Mouse (Mus musculus): ENCODE results near the gene Fam214a. TPM values are rescaled to one million over a fixed set of nuclear protein-coding genes. Genes with fewer than 3 reads are reported as not detected.

Gene Fam214a
- polyA plus RNA-seq, 1 experiment from 2014 or later, result 3.7 TPM

- no peaks in the 10 kb centered on the region for H3K9me3 ChIP-seq (ENCODE audit: control insufficient read depth, low read length)
- 73% methylated on average over 5 of the region's 5 CpGs for WGBS
- H3K36me3 ChIP-seq (ENCODE audit: control insufficient read depth, insufficient read depth, low read length), result no peaks in the 10 kb centered on the region
- H3K4me1 ChIP-seq (replicated peaks; ENCODE audit: control insufficient read depth, insufficient read depth, low read length), result peaks cover 13% of the 10 kb centered on the region
- DNase-seq (ENCODE audit: low spot score), result no peak
- H3K4me3 ChIP-seq (ENCODE audit: low read depth, low read length), result no peak overlapping the region
- ATAC-seq (replicated peaks; ENCODE audit: low FRiP score), result no peak
- no peak overlapping the region for H3K27ac ChIP-seq (ENCODE audit: low read depth, low read length)
- no peak overlapping the region for H3K4me2 ChIP-seq
- H3K27me3 ChIP-seq (replicated peaks; ENCODE audit: control insufficient read depth, insufficient read depth, low read length), result no peaks in the 10 kb centered on the region
- no peak overlapping the region for H3K9ac ChIP-seq (ENCODE audit: low read depth, low read length)
Measured at GRCm38 (mm10) chr9:74972736-74973135, 20.1 kb downstream of the Fam214a start.

- no peak overlapping the region for H3K27ac ChIP-seq (ENCODE audit: low read depth, low read length)
- WGBS, result 85% methylated on average over 4 of the region's 4 CpGs
- H3K9ac ChIP-seq (ENCODE audit: low read depth, low read length), result no peak overlapping the region
- no peak for DNase-seq (ENCODE audit: low spot score)
- no peaks in the 10 kb centered on the region for H3K36me3 ChIP-seq (ENCODE audit: control insufficient read depth, insufficient read depth, low read length)
- H3K27me3 ChIP-seq (replicated peaks; ENCODE audit: control insufficient read depth, insufficient read depth, low read length), result no peaks in the 10 kb centered on the region; the same call in 1 of the 2 replicates
- ATAC-seq (replicated peaks; ENCODE audit: low FRiP score), result no peak
- H3K4me1 ChIP-seq (replicated peaks; ENCODE audit: control insufficient read depth, insufficient read depth, low read length), result peaks cover 13% of the 10 kb centered on the region
- H3K4me2 ChIP-seq, result no peak overlapping the region
- no peak overlapping the region for H3K4me3 ChIP-seq (ENCODE audit: low read depth, low read length)
- H3K9me3 ChIP-seq (ENCODE audit: control insufficient read depth, low read length), result no peaks in the 10 kb centered on the region
Measured at GRCm38 (mm10) chr9:74973154-74973553, 20.5 kb downstream of the Fam214a start.

GRCm38 (mm10) chr9:74974758-74975157 is 22.1 kb downstream of the Fam214a start:
- Histone ChIP-seq H3K4me1 (replicated peaks; ENCODE audit: control insufficient read depth, insufficient read depth, low read length) (peaks cover 13% of the 10 kb centered on the region), H3K4me2 (peak overlapping the region; percentile 27; the same call in 1 of the 2 replicates), H3K27me3 (replicated peaks; ENCODE audit: control insufficient read depth, insufficient read depth, low read length) (no peaks in the 10 kb centered on the region; the same call in 1 of the 2 replicates), H3K9me3 (ENCODE audit: control insufficient read depth, low read length) (no peaks in the 10 kb centered on the region), H3K36me3 (ENCODE audit: control insufficient read depth, insufficient read depth, low read length) (no peaks in the 10 kb centered on the region), H3K9ac (ENCODE audit: low read depth, low read length) (no peak overlapping the region), H3K27ac (ENCODE audit: low read depth, low read length) (no peak overlapping the region), H3K4me3 (ENCODE audit: low read depth, low read length) (no peak overlapping the region)
- 17% methylated on average over 11 of the region's 11 CpGs for WGBS
- ATAC-seq (replicated peaks; ENCODE audit: low FRiP score) (no peak), DNase-seq (ENCODE audit: low spot score) (no peak)

GRCm38 (mm10) chr9:74975416-74975815 is 22.7 kb downstream of the Fam214a start:
- Histone ChIP-seq H3K27ac (ENCODE audit: low read depth, low read length) (no peak overlapping the region), H3K9ac (ENCODE audit: low read depth, low read length) (peak overlapping the region; percentile 17; the same call in 1 of the 2 replicates), H3K27me3 (replicated peaks; ENCODE audit: control insufficient read depth, insufficient read depth, low read length) (no peaks in the 10 kb centered on the region; the same call in 1 of the 2 replicates), H3K4me2 (peak overlapping the region; percentile 88), H3K36me3 (ENCODE audit: control insufficient read depth, insufficient read depth, low read length) (no peaks in the 10 kb centered on the region), H3K4me3 (ENCODE audit: low read depth, low read length) (peak overlapping the region; percentile 57), H3K4me1 (replicated peaks; ENCODE audit: control insufficient read depth, insufficient read depth, low read length) (peaks cover 13% of the 10 kb centered on the region), H3K9me3 (ENCODE audit: control insufficient read depth, low read length) (no peaks in the 10 kb centered on the region)
- DNase-seq (ENCODE audit: low spot score), result no peak
- 32% methylated on average over 7 of the region's 7 CpGs for WGBS
- ATAC-seq (replicated peaks; ENCODE audit: low FRiP score), result peak; percentile 18

GRCm38 (mm10) chr9:74975911-74976563 is 23.4 kb downstream of the Fam214a start:
- 1% methylated on average over 23 of the region's 23 CpGs for WGBS
- peak overlapping the region; percentile 88 for H3K4me2 ChIP-seq
- H3K4me1 ChIP-seq (replicated peaks; ENCODE audit: control insufficient read depth, insufficient read depth, low read length), result peaks cover 13% of the 10 kb centered on the region
- peak overlapping the region; percentile 57 for H3K4me3 ChIP-seq (ENCODE audit: low read depth, low read length)
- peak; percentile 76 for DNase-seq (ENCODE audit: low spot score)
- H3K27ac ChIP-seq (ENCODE audit: low read depth, low read length), result peak overlapping the region; percentile 55
- no peaks in the 10 kb centered on the region; the same call in 1 of the 2 replicates for H3K27me3 ChIP-seq (replicated peaks; ENCODE audit: control insufficient read depth, insufficient read depth, low read length)
- peak overlapping the region; percentile 69 for H3K9ac ChIP-seq (ENCODE audit: low read depth, low read length)
- peak; percentile 97 for ATAC-seq (replicated peaks; ENCODE audit: low FRiP score)
- H3K36me3 ChIP-seq (ENCODE audit: control insufficient read depth, insufficient read depth, low read length), result no peaks in the 10 kb centered on the region
- no peaks in the 10 kb centered on the region for H3K9me3 ChIP-seq (ENCODE audit: control insufficient read depth, low read length)

GRCm38 (mm10) chr9:74977251-74977650 is 24.6 kb downstream of the Fam214a start:
- H3K27ac ChIP-seq (ENCODE audit: low read depth, low read length), result no peak overlapping the region
- H3K27me3 ChIP-seq (replicated peaks; ENCODE audit: control insufficient read depth, insufficient read depth, low read length), result no peaks in the 10 kb centered on the region; the same call in 1 of the 2 replicates
- no peak for DNase-seq (ENCODE audit: low spot score)
- no peaks in the 10 kb centered on the region for H3K36me3 ChIP-seq (ENCODE audit: control insufficient read depth, insufficient read depth, low read length)
- ATAC-seq (replicated peaks; ENCODE audit: low FRiP score), result no peak
- H3K9ac ChIP-seq (ENCODE audit: low read depth, low read length), result no peak overlapping the region
- H3K4me2 ChIP-seq, result no peak overlapping the region
- WGBS, result 89% methylated on average over 2 of the region's 2 CpGs
- peaks cover 13% of the 10 kb centered on the region for H3K4me1 ChIP-seq (replicated peaks; ENCODE audit: control insufficient read depth, insufficient read depth, low read length)
- no peak overlapping the region for H3K4me3 ChIP-seq (ENCODE audit: low read depth, low read length)
- no peaks in the 10 kb centered on the region for H3K9me3 ChIP-seq (ENCODE audit: control insufficient read depth, low read length)

GRCm38 (mm10) chr9:74977962-74978361 is 25.3 kb downstream of the Fam214a start:
- Histone ChIP-seq H3K4me1 (replicated peaks; ENCODE audit: control insufficient read depth, insufficient read depth, low read length) (peaks cover 13% of the 10 kb centered on the region), H3K36me3 (ENCODE audit: control insufficient read depth, insufficient read depth, low read length) (no peaks in the 10 kb centered on the region), H3K9me3 (ENCODE audit: control insufficient read depth, low read length) (no peaks in the 10 kb centered on the region), H3K9ac (ENCODE audit: low read depth, low read length) (no peak overlapping the region), H3K4me2 (no peak overlapping the region), H3K4me3 (ENCODE audit: low read depth, low read length) (no peak overlapping the region), H3K27ac (ENCODE audit: low read depth, low read length) (no peak overlapping the region), H3K27me3 (replicated peaks; ENCODE audit: control insufficient read depth, insufficient read depth, low read length) (no peaks in the 10 kb centered on the region; the same call in 1 of the 2 replicates)
- no peak for ATAC-seq (replicated peaks; ENCODE audit: low FRiP score)
- no peak for DNase-seq (ENCODE audit: low spot score)
- WGBS, result 69% methylated on average over 7 of the region's 7 CpGs

GRCm38 (mm10) chr9:74978868-74979267 is 26.2 kb downstream of the Fam214a start:
- H3K36me3 ChIP-seq (ENCODE audit: control insufficient read depth, insufficient read depth, low read length), result no peaks in the 10 kb centered on the region
- 84% methylated on average over 7 of the region's 7 CpGs for WGBS
- H3K4me3 ChIP-seq (ENCODE audit: low read depth, low read length), result no peak overlapping the region
- no peak overlapping the region for H3K27ac ChIP-seq (ENCODE audit: low read depth, low read length)
- H3K9me3 ChIP-seq (ENCODE audit: control insufficient read depth, low read length), result no peaks in the 10 kb centered on the region
- H3K4me1 ChIP-seq (replicated peaks; ENCODE audit: control insufficient read depth, insufficient read depth, low read length), result peaks cover 13% of the 10 kb centered on the region
- no peak for ATAC-seq (replicated peaks; ENCODE audit: low FRiP score)
- H3K4me2 ChIP-seq, result no peak overlapping the region
- H3K27me3 ChIP-seq (replicated peaks; ENCODE audit: control insufficient read depth, insufficient read depth, low read length), result no peaks in the 10 kb centered on the region; the same call in 1 of the 2 replicates
- H3K9ac ChIP-seq (ENCODE audit: low read depth, low read length), result no peak overlapping the region
- no peak for DNase-seq (ENCODE audit: low spot score)

- DNase-seq (ENCODE audit: low spot score) (no peak), ATAC-seq (replicated peaks; ENCODE audit: low FRiP score) (no peak)
- H3K4me3 ChIP-seq (ENCODE audit: low read depth, low read length), result no peak overlapping the region
- H3K9ac ChIP-seq (ENCODE audit: low read depth, low read length), result no peak overlapping the region
- H3K4me1 ChIP-seq (replicated peaks; ENCODE audit: control insufficient read depth, insufficient read depth, low read length), result peaks cover 13% of the 10 kb centered on the region
- no peaks in the 10 kb centered on the region; the same call in 1 of the 2 replicates for H3K27me3 ChIP-seq (replicated peaks; ENCODE audit: control insufficient read depth, insufficient read depth, low read length)
- H3K4me2 ChIP-seq, result no peak overlapping the region
- WGBS, result 84% methylated on average over 5 of the region's 5 CpGs
- H3K36me3 ChIP-seq (ENCODE audit: control insufficient read depth, insufficient read depth, low read length), result no peaks in the 10 kb centered on the region
- H3K27ac ChIP-seq (ENCODE audit: low read depth, low read length), result no peak overlapping the region
- no peaks in the 10 kb centered on the region for H3K9me3 ChIP-seq (ENCODE audit: control insufficient read depth, low read length)
Measured at GRCm38 (mm10) chr9:74979371-74979770, 26.7 kb downstream of the Fam214a start.
